Mouse (Mus musculus): Measurements from ENCODE around the gene Fchsd2.

Gene Fchsd2

GRCm38 (mm10) chr7:101292086-101292485, 199.4 kb downstream of the Fchsd2 start:
- in situ Hi-C loops (cut with MboI; ENCODE audit: low pct_unique_long_range_greater_than_20kb in 1 of 2, low sequenced_read_pairs in 2 of 2, unreplicated experiment in 1 of 2), result no loop called here

- in situ Hi-C loops (cut with MboI; ENCODE audit: low pct_unique_long_range_greater_than_20kb in 1 of 2, low sequenced_read_pairs in 2 of 2, unreplicated experiment in 1 of 2), result no loop called here
Observed at GRCm38 (mm10) chr7:101292696-101293095, 200.0 kb downstream of the Fchsd2 start.

- in situ Hi-C loops (cut with MboI; ENCODE audit: low pct_unique_long_range_greater_than_20kb in 1 of 2, low sequenced_read_pairs in 2 of 2, unreplicated experiment in 1 of 2), result no loop called here
Observed at GRCm38 (mm10) chr7:101293138-101293537, 200.5 kb downstream of the Fchsd2 start.

- in situ Hi-C loops (cut with MboI; ENCODE audit: low pct_unique_long_range_greater_than_20kb in 1 of 2, low sequenced_read_pairs in 2 of 2, unreplicated experiment in 1 of 2), result no loop called here
Observed at GRCm38 (mm10) chr7:101293611-101294010, 200.9 kb downstream of the Fchsd2 start.

- in situ Hi-C loops (cut with MboI; ENCODE audit: low pct_unique_long_range_greater_than_20kb in 1 of 2, low sequenced_read_pairs in 2 of 2, unreplicated experiment in 1 of 2), result no loop called here
Observed at GRCm38 (mm10) chr7:101295438-101295837, 202.8 kb downstream of the Fchsd2 start.

GRCm38 (mm10) chr7:101296252-101297022, 203.8 kb downstream of the Fchsd2 start:
- in situ Hi-C loops (cut with MboI; ENCODE audit: low pct_unique_long_range_greater_than_20kb in 1 of 2, low sequenced_read_pairs in 2 of 2, unreplicated experiment in 1 of 2), result no loop called here

- in situ Hi-C loops (cut with MboI; ENCODE audit: low pct_unique_long_range_greater_than_20kb in 1 of 2, low sequenced_read_pairs in 2 of 2, unreplicated experiment in 1 of 2), result no loop called here
Observed at GRCm38 (mm10) chr7:101297023-101297405, 204.4 kb downstream of the Fchsd2 start.

- in situ Hi-C loops (cut with MboI; ENCODE audit: low pct_unique_long_range_greater_than_20kb in 1 of 2, low sequenced_read_pairs in 2 of 2, unreplicated experiment in 1 of 2), result no loop called here
Observed at GRCm38 (mm10) chr7:101298375-101298774, 205.7 kb downstream of the Fchsd2 start.

- in situ Hi-C loops (cut with MboI; ENCODE audit: low pct_unique_long_range_greater_than_20kb in 1 of 2, low sequenced_read_pairs in 2 of 2, unreplicated experiment in 1 of 2), result no loop called here
Observed at GRCm38 (mm10) chr7:101301361-101301880, 208.8 kb downstream of the Fchsd2 start.

- in situ Hi-C loops (cut with MboI; ENCODE audit: low pct_unique_long_range_greater_than_20kb in 1 of 2, low sequenced_read_pairs in 2 of 2, unreplicated experiment in 1 of 2), result no loop called here
Observed at GRCm38 (mm10) chr7:101301881-101302456, 209.3 kb downstream of the Fchsd2 start, which contains the start of gene Atg16l2. TSS of gene Atg16l2 (minus strand) at chr7:101302251.

- in situ Hi-C loops (cut with MboI; ENCODE audit: low pct_unique_long_range_greater_than_20kb in 1 of 2, low sequenced_read_pairs in 2 of 2, unreplicated experiment in 1 of 2), result no loop called here
Observed at GRCm38 (mm10) chr7:101302691-101303090, 210.0 kb downstream of the Fchsd2 start.

GRCm38 (mm10) chr7:101306841-101307240, 214.2 kb downstream of the Fchsd2 start:
- in situ Hi-C loops (cut with MboI; ENCODE audit: low pct_unique_long_range_greater_than_20kb in 1 of 2, low sequenced_read_pairs in 2 of 2, unreplicated experiment in 1 of 2), result no loop called here

- in situ Hi-C loops (cut with MboI; ENCODE audit: low pct_unique_long_range_greater_than_20kb in 1 of 2, low sequenced_read_pairs in 2 of 2, unreplicated experiment in 1 of 2), result no loop called here
Observed at GRCm38 (mm10) chr7:101309985-101310326, 217.3 kb downstream of the Fchsd2 start.

- in situ Hi-C loops (cut with MboI; ENCODE audit: low pct_unique_long_range_greater_than_20kb in 1 of 2, low sequenced_read_pairs in 2 of 2, unreplicated experiment in 1 of 2), result no loop called here
Observed at GRCm38 (mm10) chr7:101310327-101311028, 217.8 kb downstream of the Fchsd2 start.

GRCm38 (mm10) chr7:101311061-101311460, 218.4 kb downstream of the Fchsd2 start:
- in situ Hi-C loops (cut with MboI; ENCODE audit: low pct_unique_long_range_greater_than_20kb in 1 of 2, low sequenced_read_pairs in 2 of 2, unreplicated experiment in 1 of 2), result no loop called here

GRCm38 (mm10) chr7:101313033-101313432, 220.4 kb downstream of the Fchsd2 start:
- in situ Hi-C loops (cut with MboI; ENCODE audit: low pct_unique_long_range_greater_than_20kb in 1 of 2, low sequenced_read_pairs in 2 of 2, unreplicated experiment in 1 of 2), result no loop called here

GRCm38 (mm10) chr7:101314396-101314795, 221.7 kb downstream of the Fchsd2 start:
- in situ Hi-C loops (cut with MboI; ENCODE audit: low pct_unique_long_range_greater_than_20kb in 1 of 2, low sequenced_read_pairs in 2 of 2, unreplicated experiment in 1 of 2), result no loop called here

GRCm38 (mm10) chr7:101315699-101316098, 223.0 kb downstream of the Fchsd2 start:
- in situ Hi-C loops (cut with MboI; ENCODE audit: low pct_unique_long_range_greater_than_20kb in 1 of 2, low sequenced_read_pairs in 2 of 2, unreplicated experiment in 1 of 2), result no loop called here

- in situ Hi-C loops (cut with MboI; ENCODE audit: low pct_unique_long_range_greater_than_20kb in 1 of 2, low sequenced_read_pairs in 2 of 2, unreplicated experiment in 1 of 2), result no loop called here
Observed at GRCm38 (mm10) chr7:101316591-101317001, 223.9 kb downstream of the Fchsd2 start.

Data from mouse embryonic stem cell (cell line).